Mouse (Mus musculus) gastrocnemius, postnatal 10 days (tissue): ENCODE measurements around the gene Rnf39. TPM values are rescaled to one million over a fixed set of nuclear protein-coding genes. Genes with fewer than 3 reads are reported as not detected.

ENCODE experiments used
- DNase-seq: peaks from one replicate; pipeline ENCODE4 v3.0.0; 2021; ENCODE audit warnings: mixed read lengths
- long read RNA-seq, 2 experiments: library from polyadenylated mRNA; stranded (forward); transcript quantifications; one replicate each; pipeline ENCODE4 v2.0.0; 2021
- total RNA-seq, 2 experiments: library from RNA; stranded (reverse); gene quantifications; 2 replicates each; pipeline ENCODE4 v1.2.3; 2021

Rnf39 gene
- total RNA-seq, result under 1 TPM in 1 of 2 experiments, not detected in 1; 0.47 TPM
- long read RNA-seq, experiment 1, result 0 reads
- long read RNA-seq, experiment 2, result 0 reads

- DNase-seq, result no peak
Observed at GRCm38 (mm10) chr17:36942791-36943471, at the start of gene Rnf39. Rnf39 (plus strand) TSS chr17:36942918.

GRCm38 (mm10) chr17:36893387-36893786 lies 49.3 kb upstream of the Rnf39 start:
- no peak for DNase-seq

GRCm38 (mm10) chr17:36896583-36896982 lies 46.1 kb upstream of the Rnf39 start:
- peak; percentile 13 for DNase-seq

GRCm38 (mm10) chr17:36897065-36897464 lies 45.7 kb upstream of the Rnf39 start:
- no peak for DNase-seq

- DNase-seq, result no peak
Observed at GRCm38 (mm10) chr17:36897552-36898205, 45.0 kb upstream of the Rnf39 start, which contains the start of gene Trim31. Trim31 (plus strand) TSS chr17:36898118.

- DNase-seq, result no peak
Observed at GRCm38 (mm10) chr17:36899376-36899775, 43.3 kb upstream of the Rnf39 start.

- no peak for DNase-seq
Observed at GRCm38 (mm10) chr17:36900001-36900400, 42.7 kb upstream of the Rnf39 start.

GRCm38 (mm10) chr17:36900691-36901090 lies 42.0 kb upstream of the Rnf39 start:
- DNase-seq, result no peak

- no peak for DNase-seq
Observed at GRCm38 (mm10) chr17:36903651-36904050, 39.1 kb upstream of the Rnf39 start.

- no peak for DNase-seq
Observed at GRCm38 (mm10) chr17:36908235-36908634, 34.5 kb upstream of the Rnf39 start.

- DNase-seq, result no peak
Observed at GRCm38 (mm10) chr17:36909802-36910201, 32.9 kb upstream of the Rnf39 start.

- DNase-seq, result no peak
Observed at GRCm38 (mm10) chr17:36912031-36912430, 30.7 kb upstream of the Rnf39 start.

- DNase-seq, result peak; percentile 81
Observed at GRCm38 (mm10) chr17:36914108-36914507, 28.6 kb upstream of the Rnf39 start.

- DNase-seq, result peak; percentile 68
Observed at GRCm38 (mm10) chr17:36915076-36915475, 27.6 kb upstream of the Rnf39 start.

GRCm38 (mm10) chr17:36920239-36920638 lies 22.5 kb upstream of the Rnf39 start:
- DNase-seq, result no peak

- no peak for DNase-seq
Observed at GRCm38 (mm10) chr17:36922715-36923114, 20.0 kb upstream of the Rnf39 start.

- DNase-seq, result no peak
Observed at GRCm38 (mm10) chr17:36923491-36923890, 19.2 kb upstream of the Rnf39 start.

GRCm38 (mm10) chr17:36927496-36928120 lies 15.1 kb upstream of the Rnf39 start:
- DNase-seq, result no peak

- DNase-seq, result no peak
Observed at GRCm38 (mm10) chr17:36929236-36929932, 13.3 kb upstream of the Rnf39 start.

- no peak for DNase-seq
Observed at GRCm38 (mm10) chr17:36930233-36930632, 12.5 kb upstream of the Rnf39 start.

GRCm38 (mm10) chr17:36931130-36931529 lies 11.6 kb upstream of the Rnf39 start:
- DNase-seq, result no peak

- DNase-seq, result no peak
Observed at GRCm38 (mm10) chr17:36931806-36932205, 10.9 kb upstream of the Rnf39 start.

- DNase-seq, result no peak
Observed at GRCm38 (mm10) chr17:36938056-36938455, 4.7 kb upstream of the Rnf39 start.
